Mouse (Mus musculus) cerebellum, adult 11-12 months (tissue): ENCODE measurements around the gene AC124108.1.

Experiments
- DNase-seq: peaks from one replicate; pipeline ENCODE4 v3.0.0; 2022

Gene AC124108.1

DNA sequence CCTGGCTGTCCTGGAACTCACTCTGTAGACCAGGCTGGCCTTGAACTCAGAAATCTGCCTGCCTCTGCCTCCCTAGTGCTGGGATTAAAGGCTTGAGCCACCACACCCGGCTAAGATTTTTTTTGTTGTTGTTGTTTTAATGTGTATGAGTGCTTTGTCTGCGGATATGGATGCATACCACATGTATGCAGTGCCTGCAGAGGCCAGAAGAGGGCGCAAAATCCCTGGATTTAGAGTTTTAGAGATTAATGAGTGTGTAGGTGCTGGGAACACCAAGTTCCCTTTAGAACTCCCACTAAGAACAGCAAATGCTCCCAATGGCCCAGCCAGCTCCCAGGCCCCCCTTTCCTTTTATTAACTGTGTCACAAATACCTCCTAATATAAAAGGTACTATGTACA lies 25.4 kb upstream of the AC124108.1 start:
- DNase-seq = no peak

DNA sequence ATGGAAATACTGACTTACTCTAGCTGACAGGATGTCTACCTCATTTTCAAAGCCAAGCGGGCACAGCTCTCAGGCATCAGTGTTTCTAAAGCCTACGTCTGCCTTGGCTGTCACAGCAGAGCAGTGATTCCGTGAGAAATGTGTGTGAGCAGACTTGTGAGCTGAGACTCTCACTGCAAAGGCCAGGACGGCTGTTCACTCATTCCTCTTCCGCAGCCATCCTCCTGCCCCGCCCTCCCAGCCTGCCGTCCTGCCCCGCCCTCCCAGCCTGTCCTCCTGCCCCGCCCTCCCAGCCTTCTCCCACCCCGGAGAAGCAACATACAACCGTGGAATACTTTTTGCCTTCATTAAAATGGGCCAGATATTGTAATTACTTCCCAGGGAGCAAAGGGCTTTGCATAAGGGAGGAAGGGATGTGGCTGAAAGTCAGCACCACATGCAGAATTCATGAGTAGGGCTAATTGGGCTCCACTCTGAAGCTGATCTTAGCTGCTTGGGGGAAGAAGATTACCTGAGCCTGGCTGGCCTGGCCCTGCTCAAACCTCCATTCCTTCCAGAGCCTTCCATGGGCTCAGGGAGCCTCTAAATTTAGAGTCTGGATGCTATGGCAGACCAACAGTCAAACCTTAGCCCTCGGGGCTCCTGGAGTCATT lies 23.0 kb upstream of the AC124108.1 start:
- DNase-seq = no peak

DNA sequence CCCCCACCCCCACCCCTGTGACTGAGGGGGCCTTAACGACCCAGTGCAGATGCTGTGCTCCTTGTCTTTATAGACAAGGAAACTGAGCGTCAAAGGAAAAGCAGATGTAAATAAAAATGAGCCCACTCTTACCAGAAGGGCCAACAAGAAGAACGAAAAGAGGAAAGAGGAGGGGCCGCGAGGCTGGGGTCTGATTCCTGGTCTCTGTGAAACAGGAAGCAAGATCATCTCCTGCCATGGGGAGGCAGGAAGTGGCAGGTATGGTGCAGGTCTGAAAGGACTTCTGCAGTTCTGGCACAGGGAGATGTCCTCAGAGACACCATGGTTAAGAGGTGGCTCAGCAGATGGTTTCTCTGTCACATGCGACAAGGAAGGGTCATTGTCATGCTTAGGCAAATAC lies 20.6 kb upstream of the AC124108.1 start:
- no peak for DNase-seq

DNA sequence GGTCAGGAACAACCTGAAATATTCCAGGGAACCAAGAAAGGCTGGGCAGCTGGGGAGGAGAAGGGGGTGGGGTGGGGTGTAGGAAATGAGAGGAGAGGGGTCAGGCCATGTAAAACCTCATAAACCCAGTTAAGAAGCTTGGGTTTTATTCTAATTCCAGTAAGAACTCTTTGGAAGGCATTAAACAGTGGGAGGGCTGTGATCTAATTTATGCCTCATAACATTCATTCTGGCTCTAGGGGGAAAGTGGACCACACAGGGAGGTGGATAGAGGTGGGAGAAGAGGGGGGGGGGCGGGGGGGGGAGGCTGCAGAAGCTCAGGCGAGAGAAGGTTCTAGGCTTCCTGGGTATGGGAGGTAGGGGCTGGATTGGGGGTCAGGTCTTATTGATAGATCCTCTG lies 19.6 kb upstream of the AC124108.1 start:
- DNase-seq = no peak

DNA sequence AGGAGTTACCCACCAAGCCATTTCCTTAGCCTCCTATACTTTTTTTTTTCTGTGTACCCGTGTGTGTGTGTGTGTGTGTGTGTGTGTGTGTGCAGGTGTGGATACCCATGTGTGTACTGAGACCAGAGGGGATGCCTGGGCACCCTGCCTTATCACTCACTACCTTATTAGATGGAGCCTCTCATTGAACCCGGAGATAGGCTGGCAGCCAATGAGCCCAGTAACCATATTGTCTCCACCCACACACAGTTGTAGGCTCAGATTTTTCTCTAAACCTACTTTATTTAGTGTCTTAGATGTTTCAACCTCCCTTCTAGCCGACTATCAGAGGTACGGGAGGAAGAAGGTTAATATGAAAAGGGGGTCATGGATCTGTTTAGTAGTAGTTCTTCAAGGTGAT lies 5.0 kb upstream of the AC124108.1 start:
- no peak for DNase-seq

GRCm38 (mm10) chr1:132188442-132189066 lies 2.7 kb upstream of the AC124108.1 start:
- DNase-seq = no peak

GRCm38 (mm10) chr1:132189231-132189630 lies 2.0 kb upstream of the AC124108.1 start:
- no peak for DNase-seq

- DNase-seq = no peak
These were observed 1.2 kb upstream of the AC124108.1 start for GRCm38 (mm10) chr1:132190040-132190513.

- DNase-seq = no peak
These were observed 600 bp upstream of the AC124108.1 start for GRCm38 (mm10) chr1:132190621-132191092.

DNA sequence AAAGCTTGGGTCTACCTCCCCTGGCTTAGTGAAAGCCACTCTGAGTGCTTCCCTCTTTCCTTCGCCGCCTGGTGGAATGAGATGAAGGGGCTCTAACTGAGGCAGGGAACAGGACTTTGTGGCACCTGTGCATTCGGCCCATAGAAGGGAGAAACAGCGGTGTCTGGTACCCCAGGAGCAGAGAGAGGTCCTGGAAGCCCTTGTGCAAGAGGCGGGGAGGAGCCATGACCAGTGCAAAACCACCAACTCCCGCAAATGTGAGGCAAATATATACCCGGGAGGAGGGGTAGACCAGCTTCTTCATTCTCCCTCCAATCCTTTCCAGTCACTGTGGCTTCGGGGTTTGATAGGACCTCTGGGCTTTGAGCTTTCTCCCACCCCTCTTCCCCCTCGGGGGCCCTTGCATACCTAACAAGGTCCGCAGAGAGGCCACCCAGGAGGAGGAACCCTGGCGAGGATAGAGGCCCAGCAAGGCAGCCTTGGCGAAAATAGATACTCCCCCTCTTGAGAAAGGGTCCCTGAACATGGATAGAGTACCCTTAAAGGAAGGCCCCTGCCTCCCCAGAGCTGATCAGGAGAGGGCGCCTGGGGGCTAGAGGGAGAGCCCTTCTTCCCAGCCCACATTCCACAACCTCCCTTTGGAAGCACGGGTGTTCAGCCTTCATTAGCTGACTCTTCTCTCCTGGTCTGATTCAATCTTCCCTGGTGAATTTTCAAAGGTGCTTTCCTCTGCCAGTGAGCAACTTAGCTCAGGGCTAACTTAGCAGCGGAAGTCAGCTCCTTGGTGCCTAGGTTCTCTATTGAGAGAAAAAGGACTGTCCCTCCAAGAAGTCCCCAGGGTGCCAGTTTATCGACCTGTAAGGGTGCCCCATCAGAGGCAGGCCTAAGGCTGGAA lies 776 bp downstream of the AC124108.1 start:
- DNase-seq = no peak

- no peak for DNase-seq
These were observed 2.5 kb downstream of the AC124108.1 start for GRCm38 (mm10) chr1:132193806-132194205.

DNA sequence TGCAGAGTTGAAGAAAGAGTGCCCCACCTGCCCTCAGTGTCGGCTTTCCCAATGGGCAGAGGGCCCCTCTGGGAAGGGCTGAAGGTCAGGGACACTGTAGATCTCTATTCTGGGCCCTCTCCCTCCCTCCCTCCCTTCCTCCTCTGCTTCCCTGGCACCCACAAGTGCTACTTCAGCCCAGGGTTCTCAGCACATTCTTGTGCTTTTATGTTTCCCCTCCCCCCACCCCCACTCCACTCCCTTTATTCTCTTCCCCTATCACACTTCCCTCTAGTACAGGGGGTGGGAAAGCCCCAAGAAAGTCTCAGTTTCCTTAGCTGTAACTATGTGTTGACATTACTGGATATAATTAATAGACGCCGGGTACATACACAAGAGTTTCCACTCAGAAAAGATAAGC lies 3.4 kb downstream of the AC124108.1 start:
- no peak for DNase-seq

DNA sequence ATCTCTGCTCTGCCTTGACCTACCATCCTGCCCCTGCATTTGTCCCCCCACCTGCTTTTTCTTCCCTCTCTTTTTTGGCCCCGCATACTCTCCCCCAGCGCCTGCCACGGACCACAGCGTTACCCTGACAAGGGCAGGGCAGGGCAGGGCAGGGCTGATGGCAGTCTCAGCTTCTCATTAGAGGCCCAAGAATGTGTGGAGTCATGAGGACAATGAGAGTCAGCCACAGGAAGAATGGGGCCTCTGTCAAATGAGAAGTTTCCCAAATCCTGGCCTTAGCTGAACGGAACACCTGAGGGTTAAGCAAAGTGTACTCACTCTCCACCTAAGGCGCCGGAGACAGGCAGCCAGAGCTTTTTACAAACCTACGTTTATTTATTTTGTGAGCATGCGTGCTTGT lies 3.8 kb downstream of the AC124108.1 start:
- DNase-seq = no peak

DNA sequence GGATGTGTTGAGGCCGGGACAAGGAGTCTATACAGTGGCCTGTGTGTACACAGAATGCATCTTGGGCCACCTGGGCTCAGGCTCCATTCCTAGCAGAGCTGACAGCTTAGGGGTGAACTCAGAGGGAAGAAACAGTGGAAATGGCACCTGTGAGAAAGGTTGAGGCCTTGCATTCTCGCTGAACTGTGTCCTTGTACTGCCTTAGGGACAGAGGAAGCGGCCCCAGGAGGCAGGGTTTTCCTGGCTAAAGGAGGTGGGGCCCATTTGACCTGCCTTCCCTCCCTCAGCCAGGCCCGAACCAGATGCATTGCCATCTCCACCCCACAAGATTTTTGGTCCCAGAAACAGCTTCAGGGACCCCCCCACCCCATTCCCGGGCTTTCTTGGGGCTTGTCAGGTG lies 4.4 kb downstream of the AC124108.1 start:
- DNase-seq = no peak

GRCm38 (mm10) chr1:132196337-132196736 lies 5.1 kb downstream of the AC124108.1 start:
- no peak for DNase-seq

DNA sequence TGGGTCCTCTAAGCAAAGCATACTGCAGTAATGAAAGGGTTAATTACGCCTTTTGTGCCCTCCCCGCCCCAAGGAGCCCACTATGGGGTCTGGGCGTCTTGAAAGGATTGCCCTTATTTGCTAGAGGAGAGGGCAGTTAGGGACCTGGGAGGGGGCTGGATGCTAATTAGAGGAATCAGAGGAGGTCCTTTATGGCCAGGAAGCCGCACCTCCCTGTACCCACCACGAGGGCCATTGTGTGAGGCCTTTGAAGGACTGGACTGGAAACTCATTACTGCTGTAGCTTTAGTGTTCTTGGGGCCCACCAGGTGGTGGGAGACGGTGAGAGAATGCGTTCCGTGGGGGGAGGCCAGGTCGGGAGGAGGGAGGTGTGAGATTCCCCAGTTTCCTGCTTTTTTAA lies 6.4 kb downstream of the AC124108.1 start:
- DNase-seq = no peak

DNA sequence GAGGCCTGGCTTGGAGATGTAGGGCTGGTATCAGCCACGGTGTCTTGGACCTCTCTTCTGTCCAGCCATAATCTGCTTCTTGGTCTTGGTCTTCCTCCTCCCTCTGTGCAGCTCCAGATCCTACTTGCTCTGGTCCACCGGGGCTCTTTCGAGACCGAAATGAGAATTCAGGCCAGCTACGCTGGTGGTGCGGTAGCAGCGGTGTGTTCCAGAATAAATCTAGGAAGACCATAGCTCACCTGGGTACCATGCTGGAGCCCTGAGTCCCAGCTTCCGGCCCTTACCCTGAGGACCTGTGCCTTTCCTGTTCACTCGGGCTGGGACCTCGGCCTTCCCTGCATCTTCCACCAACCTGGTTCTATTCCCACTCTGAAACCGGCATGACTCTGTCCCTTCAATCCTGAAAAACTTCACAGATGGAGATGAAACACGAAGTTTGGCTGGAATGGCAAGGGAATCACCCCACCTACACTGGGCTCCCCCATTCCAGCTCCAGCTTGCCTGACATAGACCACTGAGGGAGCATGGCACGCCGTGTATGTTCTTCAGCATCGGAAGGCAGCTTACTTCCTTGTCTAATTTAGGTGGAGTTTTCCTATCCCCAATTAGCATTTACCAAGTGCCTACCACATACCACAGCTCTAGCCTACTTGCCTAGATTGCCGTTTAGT lies 7.3 kb downstream of the AC124108.1 start:
- DNase-seq = no peak

DNA sequence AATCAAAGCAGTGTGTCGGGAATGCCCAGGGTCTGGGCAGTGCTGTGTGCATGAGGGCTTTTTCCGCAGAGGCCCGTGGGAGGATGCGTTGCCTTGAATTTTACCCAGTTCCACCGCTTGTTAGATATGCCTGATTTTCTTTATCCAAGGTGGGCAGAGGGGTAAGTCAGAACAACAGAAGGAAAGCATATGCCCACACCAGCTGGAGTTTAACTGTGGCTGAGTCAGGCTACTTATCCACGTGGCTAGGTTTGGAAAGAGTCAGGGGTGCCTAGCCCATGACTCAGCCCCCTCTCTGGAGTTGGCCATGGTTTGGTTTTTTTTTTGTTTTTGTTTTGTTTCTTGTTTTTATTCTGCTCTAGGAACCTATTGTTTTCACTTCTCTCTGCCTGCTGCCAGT lies 8.0 kb downstream of the AC124108.1 start:
- no peak for DNase-seq

DNA sequence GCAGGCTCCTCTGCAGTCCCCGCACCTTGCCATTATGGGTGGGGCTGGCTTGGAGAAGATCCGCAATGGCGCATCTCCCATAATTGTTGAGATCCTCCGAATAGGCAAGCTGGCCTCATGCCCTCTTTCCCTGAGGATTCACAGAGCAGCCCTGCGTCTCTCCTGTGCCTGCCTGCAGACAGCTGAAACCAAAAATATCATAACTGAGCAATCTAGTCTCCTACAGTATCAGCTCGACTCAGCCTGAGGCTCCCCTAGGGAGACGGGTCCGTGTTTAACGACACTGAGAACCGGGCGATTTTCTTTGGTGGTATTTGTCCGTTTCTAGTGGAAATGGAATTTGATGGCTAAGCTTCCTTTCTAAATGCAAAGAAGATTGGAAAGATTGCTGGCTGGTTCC lies 8.7 kb downstream of the AC124108.1 start:
- peak; percentile 64 for DNase-seq

DNA sequence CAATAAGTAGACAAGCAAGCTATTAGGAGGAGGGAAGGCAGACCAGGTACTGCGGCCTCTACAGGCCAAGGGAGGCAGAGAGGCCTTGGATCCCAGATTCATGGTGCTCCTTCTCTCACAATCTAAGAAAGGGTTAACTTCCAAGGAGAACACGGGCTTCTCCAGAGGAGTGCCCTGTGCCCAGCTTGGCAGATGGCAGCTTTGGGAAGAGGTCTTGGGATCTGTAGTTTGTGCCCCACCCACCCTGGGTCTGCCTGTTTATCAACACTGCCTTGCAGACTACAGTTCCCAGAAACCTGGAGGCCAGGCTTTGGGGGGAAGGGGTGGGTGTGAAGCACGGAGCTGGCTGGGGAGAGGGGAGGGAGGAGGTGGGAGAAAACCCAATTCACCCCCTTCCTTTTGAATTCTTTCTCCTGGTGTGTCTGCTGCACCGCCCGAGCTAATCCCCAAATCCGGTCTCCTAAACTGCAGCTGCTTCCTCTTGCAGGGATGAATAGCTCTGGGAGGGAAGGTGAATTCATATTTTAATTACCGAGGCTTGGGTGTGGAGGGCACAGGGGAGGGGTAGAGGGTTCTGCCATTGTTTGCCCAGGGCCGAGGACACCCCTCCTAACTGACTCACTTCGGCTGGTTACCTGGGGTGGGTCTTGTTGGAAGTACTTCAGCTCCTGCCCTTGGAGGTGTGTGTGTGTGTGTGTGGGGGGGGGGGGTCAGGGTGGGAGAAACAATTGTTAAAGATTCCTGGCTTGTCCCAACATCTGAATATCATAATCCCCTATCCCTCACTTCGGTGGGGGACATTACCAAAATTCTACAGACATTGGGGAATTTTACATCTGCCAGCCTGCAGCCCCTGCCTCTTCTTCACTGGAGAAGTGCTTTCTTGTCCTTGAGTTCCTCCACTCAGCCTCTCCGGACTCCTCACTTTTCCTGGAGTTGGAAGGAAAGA lies 9.6 kb downstream of the AC124108.1 start:
- peak; percentile 89 for DNase-seq

DNA sequence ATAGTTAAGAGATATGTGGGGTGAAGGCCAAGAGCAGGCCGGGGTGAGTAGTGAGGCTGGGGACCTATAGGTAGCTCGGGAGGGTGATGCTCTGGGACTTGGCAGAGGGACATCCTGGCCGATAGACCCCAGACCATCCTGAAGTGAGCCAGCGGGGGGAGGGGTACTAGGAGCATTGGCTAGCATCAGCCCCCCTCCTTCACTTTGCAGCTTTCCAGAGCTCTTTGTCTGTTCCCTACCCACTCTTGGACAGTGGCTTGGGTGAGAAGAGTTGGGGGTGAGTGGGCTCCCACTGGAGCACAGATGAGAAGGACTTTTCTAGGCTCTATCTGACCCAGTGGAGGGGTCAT lies 10.2 kb downstream of the AC124108.1 start:
- no peak for DNase-seq

DNA sequence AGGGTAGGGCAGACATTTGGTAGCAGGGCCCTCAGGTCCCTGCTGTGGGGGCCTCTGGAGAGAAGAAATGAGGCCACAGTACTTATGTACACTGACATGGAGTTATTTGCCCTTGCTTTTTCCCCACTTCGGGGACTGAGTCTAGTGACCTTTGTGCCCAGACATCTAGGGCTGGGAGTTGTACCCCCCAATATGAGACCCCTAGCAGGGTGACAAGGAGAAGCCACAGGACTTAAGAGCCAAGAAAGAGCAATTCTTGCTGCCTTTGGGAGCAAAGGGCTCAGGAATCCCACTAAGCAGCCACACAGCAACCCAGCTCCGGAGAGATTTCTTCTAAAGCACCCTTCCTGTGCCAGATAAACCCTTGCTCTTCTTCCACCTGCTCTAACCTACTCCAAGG lies 10.7 kb downstream of the AC124108.1 start:
- no peak for DNase-seq
